Mouse (Mus musculus) stomach, embryonic 16.5 days (tissue): ENCODE data around the gene Kcnk7. TPM values are rescaled to one million over a fixed set of nuclear protein-coding genes. Genes with fewer than 3 reads are reported as not detected.

ENCODE experiments used
- ATAC-seq: fragments of 200-750 bp; cut with Nextera tagmentation; 2 replicates; pipeline ENCODE4 v1.8.0; 2017; ENCODE audit warnings: moderate number of reproducible peaks, moderate TSS enrichment; ENCODE audit not compliant: insufficient read depth, low FRiP score
- H3K27ac ChIP-seq: fragments of 300-500 bp; sonication (generic); 2 replicates; pipeline ENCODE4 v1.5.1; 2014; ENCODE audit warnings: low read length
- H3K27me3 ChIP-seq: fragments of 300-500 bp; sonication (generic); 2 replicates; pipeline ENCODE4 v1.6.1; 2014; ENCODE audit warnings: low read length, control low read depth, mixed read lengths; ENCODE audit not compliant: control insufficient read depth, insufficient read depth
- H3K36me3 ChIP-seq: fragments of 300-500 bp; sonication (generic); 2 replicates; pipeline ENCODE4 v1.6.1; 2014; ENCODE audit warnings: low read length; ENCODE audit not compliant: control insufficient read depth, insufficient read depth
- H3K4me1 ChIP-seq: fragments of 300-500 bp; sonication (generic); 2 replicates; pipeline ENCODE4 v1.6.1; 2014; ENCODE audit warnings: low read length, control low read depth, mixed read lengths; ENCODE audit not compliant: control insufficient read depth, insufficient read depth
- H3K4me2 ChIP-seq: fragments of 300-500 bp; sonication (generic); 2 replicates; pipeline ENCODE4 v1.6.1; 2014; ENCODE audit warnings: low read depth, low read length, mixed read lengths
- H3K4me3 ChIP-seq: fragments of 300-500 bp; sonication (generic); replicated peaks from 2 replicates; pipeline ENCODE4 v1.5.1; 2014; ENCODE audit warnings: mild to moderate bottlenecking, low read length
- H3K9ac ChIP-seq: fragments of 300-500 bp; sonication (generic); 2 replicates; pipeline ENCODE4 v1.6.1; 2014; ENCODE audit warnings: low read length
- H3K9me3 ChIP-seq: fragments of 300-500 bp; sonication (generic); replicated peaks from 2 replicates; pipeline ENCODE4 v1.6.1; 2016; ENCODE audit warnings: low read length, control low read depth; ENCODE audit not compliant: control insufficient read depth
- WGBS: fragments of 180-500 bp; shearing (Covaris S2); extraction: QIAGEN DNeasy Blood & Tissue Kit; methylation state at CpG from one replicate; pipeline ENCODE4 v1.1.7; 2014; 5-methylcytosine and 5-hydroxymethylcytosine counted together
- polyA plus RNA-seq: library from polyadenylated mRNA; unstranded; fragments of >200 nt; fragmentation: Nextera tagmentation; extraction: Ambion mirVana; gene quantifications from 2 replicates; pipeline ENCODE4 v1.2.1, GENCODE M21; 2015

Gene Kcnk7
- polyA plus RNA-seq, 1 experiment from 2014 or later, result 2.2 TPM

- peak; percentile 69 for ATAC-seq
- 34% methylated on average over 13 of the region's 14 CpGs for WGBS
These were observed 36.5 kb downstream of the Kcnk7 start, which contains the start of gene Ltbp3 for GRCm38 (mm10) chr19:5740320-5741317. Gene Ltbp3, plus strand, starts transcription at chr19:5740904.

GRCm38 (mm10) chr19:5741641-5742240 lies 37.6 kb downstream of the Kcnk7 start:
- Histone ChIP-seq H3K27me3 (peaks cover 2% of the 10 kb centered on the region; the same call in 1 of the 2 replicates), H3K9me3 (no peaks in the 10 kb centered on the region), H3K36me3 (no peaks in the 10 kb centered on the region), H3K4me2 (peak overlapping the region; percentile 96), H3K9ac (peak overlapping the region; percentile 95), H3K27ac (peak overlapping the region; percentile 95), H3K4me1 (peaks cover 29% of the 10 kb centered on the region), H3K4me3 (peak overlapping the region; percentile 73)
- WGBS, result under 1% methylated on average over 55 of the region's 55 CpGs
- peak; percentile 87 for ATAC-seq

More at GRCm38 (mm10) chr19:5740320-5741317, 36.5 kb downstream of the Kcnk7 start, which contains the start of gene Ltbp3:
- Histone ChIP-seq H3K36me3 (no peaks in the 10 kb centered on the region), H3K4me1 (peaks cover 22% of the 10 kb centered on the region), H3K4me2 (peak within 1 kb of the TSS; percentile 96), H3K9ac (peak within 1 kb of the TSS; percentile 95), H3K27me3 (peaks cover 4% of the 10 kb centered on the region; the same call in 1 of the 2 replicates), H3K4me3 (peak within 1 kb of the TSS; percentile 73), H3K9me3 (no peaks in the 10 kb centered on the region), H3K27ac (peak within 1 kb of the TSS; percentile 95)

DNA sequence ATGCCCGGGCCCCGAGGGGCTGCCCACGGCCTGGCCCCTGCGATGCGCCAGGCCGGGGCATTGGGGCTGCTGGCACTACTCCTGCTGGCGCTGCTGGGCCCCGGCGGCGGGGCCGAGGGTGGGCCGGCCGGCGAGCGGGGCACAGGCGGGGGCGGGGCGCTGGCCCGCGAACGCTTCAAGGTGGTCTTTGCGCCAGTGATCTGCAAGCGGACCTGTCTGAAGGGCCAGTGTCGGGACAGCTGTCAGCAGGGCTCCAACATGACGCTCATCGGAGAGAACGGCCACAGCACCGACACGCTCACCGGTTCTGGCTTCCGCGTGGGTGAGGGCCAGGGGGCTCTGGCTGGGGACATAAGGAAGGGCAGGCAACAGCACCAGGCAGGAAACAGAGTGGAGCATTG lies 38.1 kb downstream of the Kcnk7 start:
- Histone ChIP-seq H3K36me3 (no peaks in the 10 kb centered on the region), H3K27me3 (no peaks in the 10 kb centered on the region), H3K4me2 (peak overlapping the region; percentile 96), H3K4me3 (peak overlapping the region; percentile 73), H3K9me3 (no peaks in the 10 kb centered on the region), H3K4me1 (peaks cover 29% of the 10 kb centered on the region), H3K27ac (peak overlapping the region; percentile 95), H3K9ac (peak overlapping the region; percentile 95)
- 2% methylated on average over 32 of the region's 32 CpGs for WGBS
- ATAC-seq, result peak; percentile 5; the same call in 1 of the 2 replicates

DNA sequence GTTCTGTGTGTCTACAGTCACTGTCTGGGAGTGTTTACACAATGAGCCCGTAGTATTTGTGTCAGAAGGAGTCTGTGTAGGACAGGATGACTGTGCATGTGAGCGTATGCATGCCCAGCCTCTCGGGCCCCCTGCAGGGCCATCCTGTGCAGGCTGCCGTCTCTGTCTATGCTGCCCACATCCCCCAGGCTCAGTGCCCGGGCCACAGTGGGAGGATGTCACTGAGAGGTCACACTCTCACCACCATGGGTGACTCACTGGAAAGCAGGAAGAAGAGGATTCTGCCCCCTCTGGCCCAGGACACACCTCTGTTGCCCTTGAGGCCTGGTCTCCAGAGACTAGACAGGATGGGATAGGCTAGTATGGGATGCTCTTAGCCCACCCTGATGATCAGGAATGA lies 39.4 kb downstream of the Kcnk7 start:
- Histone ChIP-seq H3K27me3 (no peaks in the 10 kb centered on the region), H3K9ac (0 out of 2 replicates have a peak overlapping the region, but pooled peaks have one; percentile 95), H3K4me2 (no peak overlapping the region), H3K4me3 (no peak overlapping the region), H3K9me3 (no peaks in the 10 kb centered on the region), H3K4me1 (peaks cover 29% of the 10 kb centered on the region), H3K27ac (no peak overlapping the region), H3K36me3 (no peaks in the 10 kb centered on the region)
- WGBS, result 50% methylated on average over 5 of the region's 5 CpGs
- ATAC-seq, result no peak

DNA sequence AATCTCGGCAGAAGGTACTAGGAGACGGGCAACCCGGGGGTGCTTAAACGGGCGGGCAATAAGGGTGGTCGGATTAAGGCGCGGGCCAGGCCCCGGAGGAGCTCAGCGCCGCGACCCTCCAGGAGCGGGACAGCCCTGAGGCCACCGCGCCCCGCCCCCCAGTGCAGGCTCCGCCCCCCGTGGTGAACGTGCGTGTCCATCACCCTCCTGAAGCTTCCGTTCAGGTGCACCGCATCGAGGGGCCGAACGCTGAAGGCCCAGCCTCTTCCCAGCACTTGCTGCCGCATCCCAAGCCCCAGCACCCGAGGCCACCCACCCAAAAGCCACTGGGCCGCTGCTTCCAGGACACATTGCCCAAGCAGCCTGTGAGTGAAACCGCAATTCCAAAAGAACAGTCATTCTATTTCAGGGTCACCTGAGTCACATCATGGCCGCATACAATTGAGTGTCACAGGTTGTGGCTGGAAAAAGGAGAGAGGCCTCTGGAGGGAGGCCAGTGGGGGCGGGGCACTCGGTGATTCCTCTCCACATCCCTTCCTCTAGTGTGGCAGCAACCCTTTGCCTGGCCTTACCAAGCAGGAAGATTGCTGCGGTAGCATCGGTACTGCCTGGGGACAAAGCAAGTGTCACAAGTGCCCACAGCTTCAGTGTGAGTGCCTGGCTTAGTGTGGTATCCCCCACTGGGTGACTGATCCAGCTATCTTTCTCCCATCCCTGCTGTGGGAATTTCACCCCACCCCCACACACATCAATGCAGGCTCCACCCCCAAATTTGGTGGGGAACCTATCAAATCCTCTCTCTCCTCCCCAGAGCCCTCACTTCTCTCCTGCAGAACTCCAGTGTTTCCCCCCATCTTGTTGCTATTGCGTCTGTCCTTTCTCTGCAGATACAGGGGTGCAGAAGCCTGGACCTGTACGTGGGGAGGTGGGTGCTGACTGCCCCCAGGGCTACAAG lies 41.9 kb downstream of the Kcnk7 start:
- H3K4me1 ChIP-seq, result peaks cover 29% of the 10 kb centered on the region
- WGBS, result 13% methylated on average over 35 of the region's 36 CpGs
- H3K9ac ChIP-seq, result peak overlapping the region; percentile 24; the same call in 1 of the 2 replicates
- no peaks in the 10 kb centered on the region for H3K9me3 ChIP-seq
- no peak overlapping the region for H3K27ac ChIP-seq
- H3K4me2 ChIP-seq, result peak overlapping the region; percentile 47
- no peaks in the 10 kb centered on the region for H3K36me3 ChIP-seq
- H3K27me3 ChIP-seq, result peaks cover 6% of the 10 kb centered on the region
- no peak for ATAC-seq
- H3K4me3 ChIP-seq, result peak overlapping the region; percentile 15; the same call in 1 of the 2 replicates

DNA sequence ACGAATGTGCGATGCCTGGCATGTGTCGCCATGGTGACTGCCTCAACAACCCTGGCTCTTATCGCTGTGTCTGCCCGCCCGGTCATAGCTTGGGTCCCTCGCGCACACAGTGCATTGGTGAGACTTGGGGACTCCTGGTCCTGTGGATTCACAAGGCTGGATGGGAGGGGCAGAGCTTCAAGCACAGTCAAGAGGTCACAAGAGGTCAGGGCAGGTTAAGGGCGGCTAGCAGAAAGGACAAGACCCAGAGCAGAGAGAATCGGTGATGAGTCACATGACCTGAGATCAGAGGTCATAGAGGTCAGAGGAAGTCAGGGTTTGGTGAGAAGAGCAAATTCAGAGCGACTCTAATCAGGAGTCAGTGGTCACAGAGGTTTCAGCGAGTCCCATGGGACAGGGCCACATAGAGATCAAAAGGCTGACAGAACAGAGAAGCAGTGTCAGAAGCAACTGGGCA lies 42.8 kb downstream of the Kcnk7 start:
- WGBS, result 35% methylated on average over 12 of the region's 12 CpGs
- Histone ChIP-seq H3K27ac (no peak overlapping the region), H3K4me3 (no peak overlapping the region), H3K36me3 (no peaks in the 10 kb centered on the region), H3K9ac (no peak overlapping the region), H3K27me3 (peaks cover 6% of the 10 kb centered on the region), H3K9me3 (no peaks in the 10 kb centered on the region), H3K4me1 (peaks cover 29% of the 10 kb centered on the region), H3K4me2 (no peak overlapping the region)
- no peak for ATAC-seq

GRCm38 (mm10) chr19:5749476-5749875 lies 45.3 kb downstream of the Kcnk7 start:
- peaks cover 6% of the 10 kb centered on the region for H3K27me3 ChIP-seq
- no peaks in the 10 kb centered on the region for H3K9me3 ChIP-seq
- H3K4me3 ChIP-seq, result no peak overlapping the region
- no peak overlapping the region for H3K9ac ChIP-seq
- H3K36me3 ChIP-seq, result peaks cover 5% of the 10 kb centered on the region; the same call in 1 of the 2 replicates
- peaks cover 14% of the 10 kb centered on the region for H3K4me1 ChIP-seq
- H3K27ac ChIP-seq, result no peak overlapping the region; the same call in 1 of the 2 replicates
- ATAC-seq, result no peak
- H3K4me2 ChIP-seq, result no peak overlapping the region
- WGBS, result 64% methylated on average over 6 of the region's 6 CpGs

- no peak for ATAC-seq
- peaks cover 7% of the 10 kb centered on the region for H3K4me1 ChIP-seq
- WGBS, result 28% methylated on average over 22 of the region's 22 CpGs
- H3K27ac ChIP-seq, result no peak overlapping the region
- no peak overlapping the region for H3K9ac ChIP-seq
- H3K4me2 ChIP-seq, result no peak overlapping the region
- peaks cover 5% of the 10 kb centered on the region; the same call in 1 of the 2 replicates for H3K36me3 ChIP-seq
- H3K27me3 ChIP-seq, result peaks cover 6% of the 10 kb centered on the region
- no peaks in the 10 kb centered on the region for H3K9me3 ChIP-seq
- H3K4me3 ChIP-seq, result no peak overlapping the region
These were observed 46.8 kb downstream of the Kcnk7 start for GRCm38 (mm10) chr19:5750951-5751350.
